Mouse (Mus musculus) ES-E14 (cell line): ENCODE results near the gene Krt20. TPM values are rescaled to one million over a fixed set of nuclear protein-coding genes. Genes with fewer than 3 reads are reported as not detected.

Source experiments
- DNase-seq: peaks from one replicate; pipeline ENCODE4 v3.0.0-alpha.2; 2013; ENCODE audit warnings: low read depth, low spot score
- H3K27ac ChIP-seq: 2 replicates; pipeline ENCODE4 v1.5.1; 2012; ENCODE audit warnings: low read depth, mild to moderate bottlenecking, low read length, moderate library complexity, mixed read lengths; ENCODE audit not compliant: poor library complexity, insufficient read depth, severe bottlenecking
- H3K36me3 ChIP-seq: 2 replicates; pipeline ENCODE4 v1.6.1; 2012; ENCODE audit warnings: mild to moderate bottlenecking, low read length, moderate library complexity, mixed read lengths; ENCODE audit not compliant: control insufficient read depth, poor library complexity, insufficient read depth, severe bottlenecking
- H3K4me1 ChIP-seq, 2 experiments: fragments of 150-350 bp in 1 of 2; sonication (generic) in 1 of 2; 2 replicates each; pipeline ENCODE4 v1.6.1; 2012; ENCODE audit warnings: low read length in 2 of 2, mild to moderate bottlenecking in 1 of 2, mixed read lengths in 1 of 2; ENCODE audit not compliant: control insufficient read depth in 2 of 2, insufficient read depth in 2 of 2, poor library complexity in 1 of 2
- H3K4me3 ChIP-seq, 2 experiments: fragments of 150-350 bp in 1 of 2; sonication (generic) in 1 of 2; 2 replicates each; pipeline ENCODE4 v1.5.1; 2012; ENCODE audit warnings: low read length in 2 of 2, low read depth in 1 of 2, mild to moderate bottlenecking in 1 of 2, mixed read lengths in 1 of 2; ENCODE audit not compliant: insufficient read depth in 1 of 2, poor library complexity in 1 of 2, severe bottlenecking in 1 of 2
- H3K9ac ChIP-seq: 2 replicates; pipeline ENCODE4 v1.6.1; 2012; ENCODE audit warnings: low read depth, mild to moderate bottlenecking, low read length, mixed read lengths; ENCODE audit not compliant: poor library complexity, insufficient read depth, severe bottlenecking
- H3K9me3 ChIP-seq: fragments of 150-350 bp; sonication (generic); 2 replicates; pipeline ENCODE4 v1.6.1; 2012; ENCODE audit warnings: low read depth, mild to moderate bottlenecking, low read length; ENCODE audit not compliant: control insufficient read depth, insufficient read depth
- CHD2 ChIP-seq: IDR thresholded peaks from 2 replicates; pipeline ENCODE4 v1.6.1; 2014; ENCODE audit warnings: mild to moderate bottlenecking, low read depth, low read length, inconsistent platforms
- HCFC1 ChIP-seq: IDR thresholded peaks from 2 replicates; pipeline ENCODE4 v1.6.1; 2012; ENCODE audit warnings: low read length, inconsistent platforms, borderline replicate concordance; ENCODE audit not compliant: insufficient read depth
- MAFK ChIP-seq: IDR thresholded peaks from 2 replicates; pipeline ENCODE4 v1.6.1; 2014; ENCODE audit warnings: mild to moderate bottlenecking, low read depth, low read length, inconsistent platforms; ENCODE audit not compliant: insufficient read depth
- ZC3H11A ChIP-seq: IDR thresholded peaks from 2 replicates; pipeline ENCODE4 v1.6.1; 2012; ENCODE audit warnings: low read depth, mild to moderate bottlenecking, inconsistent platforms, low read length, borderline replicate concordance
- ZNF384 ChIP-seq: IDR thresholded peaks from 2 replicates; pipeline ENCODE4 v1.6.1; 2012; ENCODE audit warnings: low read depth, low read length, inconsistent platforms
- in situ Hi-C, 2 experiments: fragments of 600-800 bp; cut with MboI; formaldehyde crosslinking; loops; one replicate each; pipeline ENCODE4 v1.15.1; 2025; ENCODE audit warnings: low sequenced_read_pairs in 2 of 2, inconsistent platforms in 1 of 2; ENCODE audit not compliant: unreplicated experiment in 2 of 2
- total RNA-seq: library from RNA; depleted of rRNA; stranded (reverse); fragments of 300-350 nt; gene quantifications from 2 replicates; pipeline ENCODE4 v1.2.3, GENCODE M21; 2012

Gene Krt20
- total RNA-seq, 1 experiment: 2.4 TPM

DNA sequence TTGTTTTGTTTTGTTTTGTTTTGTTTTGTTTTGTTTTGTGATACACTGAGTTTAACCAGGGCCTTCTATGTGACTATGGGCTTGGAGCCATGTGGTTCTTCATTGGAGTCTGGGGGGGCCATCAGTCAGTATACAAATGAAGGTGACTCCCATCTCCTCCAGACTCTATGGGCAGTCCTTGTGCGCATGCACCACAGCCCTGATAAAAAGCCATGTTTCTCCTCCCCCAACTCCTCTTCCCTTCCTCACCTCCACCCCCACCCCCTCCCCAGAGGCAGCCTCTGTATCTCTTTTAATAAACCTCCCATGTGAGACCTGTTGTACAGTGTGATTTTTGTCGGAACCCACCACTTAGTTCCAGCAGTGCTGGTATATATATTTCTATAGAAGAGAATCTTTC, 41.3 kb downstream of the Krt20 start:
- Histone ChIP-seq H3K36me3 (no peaks in the 10 kb centered on the region), H3K4me3 (no peak overlapping the region), H3K9me3 (no peaks in the 10 kb centered on the region), H3K4me1 (no peaks in the 10 kb centered on the region), H3K27ac (no peak overlapping the region), H3K9ac (no peak overlapping the region)
- no peak for DNase-seq
- in situ Hi-C loops: loop anchor here in 1 of 2 experiments (25.0 kb wide), 1 partner anchor 891 kb away; no protein-coding TSS in a partner anchor
- TF ChIP-seq ZC3H11A (no peak), ZNF384 (no peak), CHD2 (no peak), MAFK (no peak), HCFC1 (no peak)

DNA sequence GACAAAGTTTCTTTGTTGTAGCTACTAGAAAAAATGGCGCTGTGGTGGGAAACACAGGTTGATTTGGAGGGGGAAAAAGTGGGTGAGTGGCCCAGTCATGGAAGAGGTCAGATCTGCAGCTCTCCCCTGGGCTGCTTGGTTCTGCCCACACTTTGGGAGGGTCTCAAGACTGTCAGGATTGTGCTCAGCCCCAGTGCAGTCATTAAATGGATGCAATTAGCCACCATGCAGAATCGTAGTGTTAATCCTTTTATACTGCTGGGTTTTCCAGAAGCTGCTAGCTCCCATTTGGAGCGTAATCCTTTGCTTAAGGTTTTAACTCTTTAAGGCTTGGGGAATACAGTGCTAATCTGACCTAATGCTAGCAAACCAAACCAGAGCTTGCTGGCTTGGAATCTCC, 41.9 kb downstream of the Krt20 start:
- no peaks in the 10 kb centered on the region for H3K9me3 ChIP-seq
- no peak for DNase-seq
- no peak overlapping the region for H3K27ac ChIP-seq
- H3K4me3 ChIP-seq: no peak overlapping the region
- H3K4me1 ChIP-seq: no peaks in the 10 kb centered on the region
- TF ChIP-seq ZNF384: no peak
- TF ChIP-seq HCFC1: no peak
- TF ChIP-seq CHD2: no peak
- TF ChIP-seq MAFK: no peak
- TF ChIP-seq ZC3H11A: no peak
- in situ Hi-C loops: loop anchor here in 1 of 2 experiments (25.0 kb wide), 1 partner anchor 891 kb away; no protein-coding TSS in a partner anchor
- no peak overlapping the region for H3K9ac ChIP-seq
- no peaks in the 10 kb centered on the region for H3K36me3 ChIP-seq

DNA sequence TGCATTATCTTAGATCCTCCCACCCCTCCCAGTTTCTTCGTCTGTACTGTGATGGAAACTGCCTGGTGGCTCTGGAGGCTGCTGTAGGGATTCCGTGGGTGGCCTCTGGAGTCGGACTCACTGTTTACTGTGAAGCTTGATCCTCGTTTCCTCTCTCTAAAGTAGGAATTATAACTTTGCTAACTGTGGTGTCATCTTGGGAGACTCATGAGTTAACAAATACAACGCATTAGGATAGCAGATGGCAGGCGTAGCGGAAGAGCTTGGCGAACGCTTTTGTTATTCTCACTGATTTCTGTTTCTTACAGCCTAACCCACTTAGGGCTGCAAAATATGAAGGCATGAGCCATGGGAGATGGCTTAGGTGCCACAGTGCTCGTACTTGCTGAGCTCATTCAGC, 45.5 kb downstream of the Krt20 start:
- in situ Hi-C loops: loop anchor here in 1 of 2 experiments (25.0 kb wide), 1 partner anchor 895 kb away; no protein-coding TSS in a partner anchor
- no peak overlapping the region for H3K4me3 ChIP-seq
- H3K9ac ChIP-seq: no peak overlapping the region
- no peaks in the 10 kb centered on the region for H3K9me3 ChIP-seq
- H3K4me1 ChIP-seq: peaks cover 0 to 2% of the 10 kb centered on the region in 2 experiments; a peak in 1 of 4 replicates
- DNase-seq: no peak
- TF ChIP-seq ZNF384 (no peak), ZC3H11A (no peak), HCFC1 (no peak), MAFK (no peak), CHD2 (no peak)
- H3K27ac ChIP-seq: no peak overlapping the region
- no peaks in the 10 kb centered on the region for H3K36me3 ChIP-seq

DNA sequence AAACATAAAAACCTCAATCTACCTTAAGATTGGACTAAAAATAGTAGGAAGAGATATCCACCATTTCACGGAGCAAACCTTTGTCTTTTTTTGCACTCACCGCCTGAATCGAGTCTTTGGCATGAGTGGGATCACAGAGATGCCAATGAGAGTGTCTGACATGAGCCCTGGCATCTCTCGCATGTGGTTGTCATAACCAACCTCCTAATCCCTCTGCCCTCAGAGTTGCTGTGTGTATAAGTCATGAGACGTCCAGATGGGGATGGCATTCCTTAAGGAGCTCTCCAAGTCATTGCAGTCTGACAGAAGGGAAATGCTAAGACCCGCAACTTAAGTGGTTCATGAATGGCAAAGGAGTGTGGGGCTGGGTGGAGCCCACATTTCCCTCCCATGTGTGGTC, 46.6 kb downstream of the Krt20 start:
- no peak for DNase-seq
- Histone ChIP-seq H3K36me3 (no peaks in the 10 kb centered on the region), H3K9me3 (no peaks in the 10 kb centered on the region), H3K27ac (no peak overlapping the region), H3K4me1 (peaks cover 0 to 2% of the 10 kb centered on the region in 2 experiments; a peak in 1 of 4 replicates), H3K9ac (no peak overlapping the region), H3K4me3 (no peak overlapping the region)
- TF ChIP-seq ZNF384 (no peak), HCFC1 (no peak), CHD2 (no peak), MAFK (no peak), ZC3H11A (no peak)
- in situ Hi-C loops: loop anchor here in 1 of 2 experiments (25.0 kb wide), 1 partner anchor 896 kb away; no protein-coding TSS in a partner anchor
